Mouse (Mus musculus) B cell, adult (primary cell): ENCODE measurements around the gene Soat2. TPM values are rescaled to one million over a fixed set of nuclear protein-coding genes. Genes with fewer than 3 reads are reported as not detected.

Experiments used
- total RNA-seq: library from RNA; stranded (reverse); gene quantifications from 4 replicates; pipeline ENCODE4 v1.2.4, GENCODE M21; 2023; ENCODE audit not compliant: inconsistent age

Gene Soat2
- total RNA-seq: 0.32 to 0.39 TPM in 2 of 4 replicates, not detected in the others

DNA sequence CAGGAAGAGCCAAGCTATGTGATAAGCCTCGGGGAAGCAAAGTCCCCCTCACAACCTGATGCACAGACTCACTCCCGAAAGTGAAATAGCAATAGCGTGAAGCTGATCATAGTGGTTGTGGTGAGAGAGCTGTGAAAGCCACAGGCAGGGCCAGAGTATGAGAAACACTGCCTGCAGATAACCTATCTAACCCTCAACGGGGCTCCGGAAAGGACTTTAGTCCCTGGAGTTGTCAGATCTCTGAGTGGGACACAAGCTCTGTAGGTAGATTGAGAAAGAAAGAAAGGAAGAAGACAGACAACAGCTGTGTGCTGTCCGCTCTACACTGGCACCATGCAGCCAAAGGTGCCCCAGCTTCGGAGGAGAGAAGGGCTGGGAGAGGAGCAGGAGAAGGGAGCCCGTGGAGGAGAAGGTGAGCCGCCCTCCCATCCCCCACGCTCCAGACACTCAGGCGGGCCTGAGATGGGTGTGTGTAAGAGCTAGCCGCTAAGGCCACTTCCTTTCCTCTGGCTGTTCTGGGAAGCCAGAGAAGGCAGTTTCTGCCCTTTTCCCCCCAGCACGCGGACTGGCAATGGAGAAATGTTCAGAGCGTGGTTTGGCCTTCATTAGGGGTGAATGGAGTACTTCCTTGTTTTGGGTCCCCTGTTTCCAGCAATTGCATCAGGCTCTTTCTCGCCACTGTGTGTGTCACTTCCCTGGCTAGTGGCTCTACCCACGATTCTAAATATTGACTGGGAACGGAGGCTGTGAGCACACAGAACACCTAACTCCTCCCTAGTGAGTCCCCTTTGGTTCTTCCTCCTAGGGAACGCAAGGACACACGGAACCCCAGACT, at the start of gene Soat2:
TSS of gene Soat2 (plus strand) at position 226 of the 835 bp plus-strand sequence.

GRCm38 (mm10) chr15:102136129-102136758, 14.1 kb upstream of the Soat2 start, which contains the start of gene Spryd3:
Spryd3 (minus strand) TSS chr15:102136234.

GRCm38 (mm10) chr15:102144274-102144711, 6.0 kb upstream of the Soat2 start, which contains the start of gene Igfbp6:
Igfbp6 (plus strand) TSS chr15:102144362.

DNA sequence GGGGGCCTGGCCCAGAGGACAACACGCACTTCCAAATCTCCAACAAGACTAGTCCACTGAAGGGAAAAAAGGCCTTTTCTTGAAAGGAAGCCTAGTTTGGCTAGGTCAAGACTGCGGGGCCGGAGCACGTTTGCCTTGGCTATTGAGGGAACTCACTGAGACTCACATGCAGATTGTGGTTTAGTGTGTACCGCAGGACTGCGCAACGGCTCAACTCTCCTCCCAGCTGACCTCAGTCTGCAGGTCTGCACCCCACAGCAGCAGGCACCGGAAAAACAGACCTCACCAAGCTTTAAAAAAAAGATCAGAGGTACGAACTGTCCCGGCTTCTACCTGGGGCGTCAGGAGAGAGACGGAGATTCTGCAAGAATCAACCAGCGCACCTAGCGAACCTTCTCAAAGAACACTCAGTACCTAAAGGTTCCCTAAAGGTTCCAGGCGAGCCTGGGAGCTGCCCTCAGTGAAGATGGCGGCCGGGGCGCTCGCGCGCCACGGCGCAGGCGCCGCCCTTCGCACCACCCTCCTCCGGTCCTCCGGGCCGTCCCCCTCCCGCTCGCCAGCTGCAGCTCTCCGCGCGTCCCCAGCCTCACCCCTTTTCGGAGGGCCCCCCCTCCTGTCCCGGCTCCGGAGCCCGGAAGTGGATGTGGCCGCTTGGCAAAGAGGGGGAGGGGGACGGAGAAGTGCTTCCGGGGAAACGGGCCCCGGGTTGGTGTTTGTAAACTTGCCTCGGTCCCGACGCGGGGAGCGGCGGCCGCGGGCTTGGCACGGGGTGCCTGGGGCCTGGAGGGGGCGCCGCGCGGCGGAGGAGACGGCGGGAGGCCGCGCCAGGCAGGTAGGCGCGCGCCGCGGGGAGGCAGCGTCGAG, 52.9 kb downstream of the Soat2 start, which contains the start of gene Zfp740:
TSS of gene Zfp740 (plus strand) at position 279 of the 864 bp plus-strand sequence.

GRCm38 (mm10) chr15:102204674-102205505, 54.6 kb downstream of the Soat2 start, which contains the start of gene Csad:
Csad (minus strand) TSS chr15:102204724.

Other genes starting within 250 kb of the Soat2 start
- not detected in 4 replicates for gene Krt4, start 225.8 kb upstream of the Soat2 start, total RNA-seq
- gene Krt79, start 210.2 kb upstream of the Soat2 start, total RNA-seq: not detected in 4 replicates
- not detected in 4 replicates for gene Krt78, start 196.2 kb upstream of the Soat2 start, total RNA-seq
- not detected in 4 replicates for gene Krt8, start 146.0 kb upstream of the Soat2 start, total RNA-seq
- 0.48 TPM in 1 of 4 replicates, not detected in the others for gene Krt18, start 122.3 kb upstream of the Soat2 start, total RNA-seq
- gene Eif4b, start 76.8 kb upstream of the Soat2 start, total RNA-seq: 229 to 248 TPM (median 239 TPM) in 4 replicates
- 0.32 to 1.5 TPM (median 0.75 TPM) in 4 replicates for gene Tns2, start 50.1 kb upstream of the Soat2 start, total RNA-seq
- gene Spryd3, start 14.3 kb upstream of the Soat2 start, total RNA-seq: 32.5 to 42.3 TPM (median 36.8 TPM) in 4 replicates
- 0.45 to 0.96 TPM (median 0.67 TPM) in 3 of 4 replicates, not detected in the other for gene Igfbp6, start 6.2 kb upstream of the Soat2 start, total RNA-seq
- gene Zfp740, start 52.7 kb downstream of the Soat2 start, total RNA-seq: 124 to 135 TPM (median 129 TPM) in 4 replicates
- 25.7 to 32.5 TPM (median 28.9 TPM) in 4 replicates for gene Csad, start 54.2 kb downstream of the Soat2 start, total RNA-seq
- 156 to 194 TPM (median 184 TPM) in 4 replicates for gene Itgb7, start 81.4 kb downstream of the Soat2 start, total RNA-seq
- gene Rarg, start 107.0 kb downstream of the Soat2 start, total RNA-seq: 0.18 to 0.48 TPM (median 0.30 TPM) in 4 replicates
- gene Gm9918, start 120.0 kb downstream of the Soat2 start, total RNA-seq: not detected in 4 replicates
- 29.3 to 35.7 TPM (median 32.0 TPM) in 4 replicates for gene Mfsd5, start 128.9 kb downstream of the Soat2 start, total RNA-seq
- 1.1 to 3.4 TPM (median 1.9 TPM) in 4 replicates for gene Espl1, start 145.7 kb downstream of the Soat2 start, total RNA-seq
- 474 to 547 TPM (median 525 TPM) in 4 replicates for gene Pfdn5, start 175.6 kb downstream of the Soat2 start, total RNA-seq
- 45.9 to 63.6 TPM (median 58.0 TPM) in 4 replicates for gene Myg1, start 181.2 kb downstream of the Soat2 start, total RNA-seq
- 60.2 to 71.7 TPM (median 65.2 TPM) in 4 replicates for gene Aaas, start 200.2 kb downstream of the Soat2 start, total RNA-seq
- gene Sp7, start 216.7 kb downstream of the Soat2 start, total RNA-seq: not detected in 4 replicates